Mouse (Mus musculus) yolk sac, embryonic 10.5 days (tissue): Measurements from ENCODE around the gene Pcna.
"Not testable (repeated sequence)": the region's sequence is repeated elsewhere in the genome, so short reads cannot be mapped to it uniquely, and the experiment has no call there.

ENCODE experiments used
- DNase-seq: peaks from one replicate; pipeline ENCODE4 v3.0.0-alpha.2; 2017; ENCODE audit warnings: low spot score

Gene Pcna

DNA sequence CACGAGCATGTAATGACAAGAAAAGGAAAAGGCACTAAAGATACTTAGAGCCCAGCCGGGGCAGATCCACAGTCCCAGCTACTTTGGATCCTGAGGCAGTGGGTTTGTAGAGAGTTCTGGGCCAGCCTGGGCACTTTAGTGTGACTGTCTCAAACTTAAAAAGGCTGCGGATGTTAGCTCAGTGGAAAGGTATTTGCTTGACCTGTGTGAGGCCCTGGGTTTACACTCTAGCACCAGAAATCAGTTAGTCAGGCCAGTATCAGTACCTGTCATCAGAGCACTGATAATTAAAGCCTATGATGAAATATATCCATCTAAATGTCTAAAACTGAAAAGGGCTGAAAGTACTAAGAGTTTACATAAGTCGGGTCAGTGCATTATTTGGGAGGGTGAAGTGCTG lies 23.1 kb upstream of the Pcna start:
- DNase-seq: no peak

GRCm38 (mm10) chr2:132275527-132275926 lies 22.4 kb upstream of the Pcna start:
- DNase-seq: no peak

DNA sequence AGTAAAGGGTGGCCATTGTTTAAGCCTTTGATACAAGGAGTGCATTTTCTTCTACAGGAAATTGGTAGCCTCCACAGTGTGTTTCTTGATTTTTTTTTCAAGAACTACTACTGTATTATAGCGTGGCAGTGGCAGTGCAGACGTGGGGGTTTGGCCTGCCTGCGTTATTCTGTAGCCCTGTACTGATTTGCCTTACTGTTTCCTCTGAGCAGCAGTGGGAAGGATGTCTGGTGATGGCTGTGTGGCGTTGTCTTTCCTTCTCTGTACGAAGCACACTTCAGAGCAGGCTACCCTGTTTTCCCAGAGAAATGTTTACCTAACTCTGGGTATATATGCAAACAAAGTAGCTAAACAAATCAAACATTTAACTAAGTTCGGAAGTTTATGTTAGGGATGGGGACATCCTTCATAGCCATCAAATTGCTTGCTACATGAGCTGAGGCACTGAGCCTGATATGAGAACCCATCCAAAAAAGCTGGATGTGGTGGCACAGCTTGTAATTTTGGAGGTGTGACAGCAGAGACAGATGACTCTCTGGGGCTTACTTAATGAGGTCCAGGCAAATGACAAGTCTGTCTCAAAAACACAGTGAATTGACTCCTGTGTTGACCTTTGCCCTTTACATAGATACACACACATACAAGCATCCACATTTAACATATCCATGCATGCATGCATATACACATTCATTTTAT lies 19.7 kb upstream of the Pcna start:
- DNase-seq: no peak

DNA sequence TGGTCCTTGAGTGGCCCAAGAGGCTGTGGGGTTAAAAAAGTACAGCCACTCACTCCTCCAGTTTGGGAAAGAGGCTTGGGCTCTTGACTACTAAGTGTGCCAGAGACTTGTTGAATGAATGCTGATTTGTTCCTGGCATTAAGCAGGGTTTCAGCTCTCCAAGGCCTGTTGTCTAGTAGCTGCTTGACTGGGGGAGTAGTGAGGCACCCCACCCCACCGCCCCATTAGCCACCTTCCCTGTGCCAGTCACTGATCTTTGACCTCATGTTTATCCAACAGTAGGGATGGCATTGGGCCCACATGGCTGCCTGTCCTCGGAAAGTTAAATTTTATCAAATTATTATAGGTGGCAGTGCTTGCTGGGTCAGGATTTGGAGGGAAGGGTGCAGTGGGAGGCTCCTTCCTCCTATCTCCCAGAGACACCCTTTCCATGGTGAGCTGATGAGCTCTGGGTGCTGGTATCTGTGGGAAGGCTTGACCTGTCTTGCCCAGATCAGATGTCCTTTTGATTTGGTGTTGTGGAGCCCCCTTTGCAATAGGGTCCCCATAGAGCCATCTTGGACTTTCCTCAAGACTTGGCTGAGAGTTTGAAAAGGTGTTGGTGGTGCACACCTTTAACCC lies 17.3 kb upstream of the Pcna start:
- no peak for DNase-seq

DNA sequence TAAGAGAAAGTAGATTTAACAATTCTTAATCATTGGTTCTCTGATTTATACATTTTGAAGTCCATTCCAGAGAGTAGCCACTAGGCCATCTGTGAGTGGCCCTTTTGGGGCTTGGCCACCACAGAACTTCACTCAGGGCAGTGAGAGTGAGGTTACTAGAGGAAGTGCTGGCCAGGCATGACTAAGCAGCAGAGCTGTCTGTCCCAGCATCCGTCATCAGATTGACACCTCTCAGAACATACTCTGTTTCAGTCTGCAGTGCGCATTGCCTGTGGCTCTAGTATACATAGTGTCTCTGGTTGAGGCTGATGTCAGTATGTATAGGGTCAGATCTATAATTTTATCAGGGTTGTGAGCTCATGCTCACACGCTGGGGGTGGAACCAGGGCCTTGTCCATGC lies 16.1 kb upstream of the Pcna start:
- no peak for DNase-seq

GRCm38 (mm10) chr2:132266086-132266485 lies 13.0 kb upstream of the Pcna start:
- DNase-seq: no peak

DNA sequence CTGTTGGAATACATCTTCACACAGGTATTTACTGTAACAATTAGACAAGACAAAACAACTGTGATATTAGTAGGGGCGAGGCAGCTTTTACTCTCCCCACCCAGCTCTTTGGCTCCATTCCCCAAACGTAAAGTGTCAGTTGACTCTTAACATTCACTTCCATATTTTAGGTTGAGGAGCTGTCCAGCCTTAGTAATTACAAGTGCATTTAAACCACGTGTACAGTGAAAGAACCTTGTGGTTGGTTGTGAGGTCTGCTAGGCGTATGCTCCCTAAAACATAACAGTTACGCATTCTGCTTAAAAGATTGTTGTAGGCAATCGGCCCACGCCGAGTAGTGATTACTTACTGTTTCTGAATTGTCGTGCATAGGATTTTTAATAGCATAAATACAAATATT lies 12.1 kb upstream of the Pcna start:
- DNase-seq: no peak

DNA sequence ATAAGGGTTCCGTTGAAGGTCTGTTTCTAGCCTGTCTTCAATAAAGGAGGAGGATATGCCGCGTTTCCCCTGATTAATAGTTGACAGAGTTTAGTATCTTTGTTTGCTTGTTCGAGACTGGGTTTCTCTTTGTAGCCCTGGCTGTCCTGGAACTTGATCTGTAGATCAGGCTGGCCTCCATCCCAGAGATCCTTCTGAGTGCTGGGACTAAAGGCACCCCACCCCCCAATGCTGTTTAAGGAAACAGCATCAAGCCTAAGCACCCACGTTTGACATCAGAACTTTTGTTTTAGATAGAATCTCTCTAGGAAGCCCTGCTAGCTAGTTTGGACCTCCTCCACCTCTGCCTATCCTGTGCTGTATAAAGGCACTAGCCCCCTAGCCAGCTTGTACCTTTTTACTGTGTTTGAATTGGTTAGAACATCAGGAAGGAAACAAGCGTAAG lies 11.2 kb upstream of the Pcna start:
- DNase-seq: no peak

DNA sequence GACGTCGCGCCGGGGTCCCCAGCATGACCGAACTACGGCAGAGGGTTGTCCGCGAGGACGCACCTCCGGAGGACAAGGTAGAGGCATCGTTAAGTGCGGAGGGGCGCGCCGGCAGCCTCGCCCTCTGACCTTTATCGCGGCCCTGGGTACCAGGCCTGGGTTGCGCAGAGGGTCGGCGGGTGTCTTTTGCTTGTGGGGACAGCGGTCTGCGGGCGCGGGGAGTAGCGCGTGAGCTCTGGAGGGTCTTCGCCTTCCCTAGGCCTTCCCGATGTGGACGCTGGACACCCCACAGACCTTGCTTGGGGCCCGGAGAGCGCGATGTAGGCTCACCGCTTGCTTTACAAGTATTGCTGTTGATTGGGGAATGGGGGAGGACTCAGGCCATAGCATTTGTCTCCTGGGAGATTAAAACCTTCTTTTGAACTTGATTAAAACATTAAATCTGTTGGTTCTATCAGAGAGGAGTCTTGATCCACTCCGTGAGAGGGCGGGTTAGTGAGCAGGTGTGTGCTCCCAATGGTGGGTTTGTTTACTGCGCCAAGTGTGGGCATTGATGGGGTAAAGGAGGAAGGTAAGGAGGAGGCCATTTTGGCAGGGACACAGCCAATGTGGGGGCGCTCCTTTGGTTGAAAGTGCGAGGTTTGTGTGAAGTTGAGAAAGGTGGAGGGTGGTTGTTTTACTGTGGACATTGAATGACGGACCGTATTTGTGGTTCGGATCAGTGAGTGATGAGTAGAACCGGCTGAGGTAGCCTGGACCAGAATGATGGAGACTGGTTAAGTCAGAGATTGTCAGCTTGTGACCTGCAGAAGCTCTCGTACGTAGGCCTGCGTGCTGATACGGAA lies 10.5 kb upstream of the Pcna start:
- peak; percentile 51 for DNase-seq

DNA sequence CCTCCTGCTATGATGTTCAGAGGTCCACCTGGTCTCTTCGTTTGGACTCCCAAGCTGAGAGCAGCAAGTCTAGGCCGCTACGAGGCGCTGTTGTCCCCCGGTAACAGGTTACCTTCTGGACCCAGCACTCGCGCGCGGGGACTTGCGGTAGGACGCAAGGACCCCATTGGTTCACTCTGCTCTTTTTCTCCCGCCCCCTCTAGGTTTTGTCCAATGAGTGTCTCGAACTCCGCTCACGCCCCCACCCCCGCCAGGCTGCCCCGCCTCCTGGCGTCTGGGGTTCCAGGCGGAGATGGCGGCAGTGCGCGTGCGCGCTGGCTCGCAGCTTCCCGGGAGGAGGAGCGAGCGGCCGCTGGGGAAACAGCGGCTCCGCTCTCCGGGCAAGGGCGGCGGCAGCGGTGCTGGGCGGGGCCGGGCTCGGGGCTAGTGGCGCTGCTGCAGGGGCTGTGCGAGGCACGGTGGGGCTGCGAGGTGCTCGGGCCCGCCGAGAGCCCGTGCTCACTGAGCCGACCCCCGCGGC lies 9.8 kb upstream of the Pcna start, which contains the start of gene Cds2:
TSS of gene Cds2 (plus strand) at position 270 of the 520 bp plus-strand sequence.
- DNase-seq: peak; percentile 99

DNA sequence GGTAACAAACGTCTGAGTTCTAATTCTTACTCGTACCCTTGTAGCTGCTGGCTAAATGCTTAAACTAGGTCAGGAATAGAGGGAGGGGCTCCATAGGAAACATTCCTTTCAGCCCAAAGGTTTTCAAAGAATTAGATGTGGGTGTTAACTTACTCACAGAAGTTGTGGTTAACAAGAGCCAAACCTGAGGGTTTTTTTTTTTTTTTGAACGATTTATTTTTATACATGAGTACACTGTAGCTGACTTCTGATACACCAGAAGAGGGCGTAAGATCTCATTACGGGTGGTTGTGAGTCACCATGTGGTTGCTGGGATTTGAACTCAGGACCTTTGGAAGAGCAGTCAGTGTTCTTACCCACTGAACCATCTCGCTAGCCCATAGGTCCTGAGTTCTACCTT lies 9.1 kb upstream of the Pcna start:
- no peak for DNase-seq

DNA sequence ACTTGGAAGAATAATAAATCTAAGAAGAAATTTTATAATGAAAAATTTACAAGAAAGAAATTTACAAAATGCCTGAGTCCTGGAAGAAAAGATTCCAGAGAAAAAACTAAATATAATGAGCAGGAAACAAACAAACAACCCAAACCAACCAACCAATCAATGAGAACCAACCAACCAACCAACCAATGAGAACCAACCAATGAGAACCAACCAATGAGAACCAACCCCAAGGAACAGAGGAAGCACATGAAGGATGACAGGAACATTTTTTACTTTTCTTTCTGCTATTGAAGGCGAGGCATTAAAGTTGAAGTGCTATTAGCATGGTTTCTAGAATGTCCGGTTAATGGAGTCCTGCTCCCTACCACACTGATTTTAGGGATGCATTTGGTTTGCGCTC lies 7.5 kb upstream of the Pcna start:
- DNase-seq: no peak

DNA sequence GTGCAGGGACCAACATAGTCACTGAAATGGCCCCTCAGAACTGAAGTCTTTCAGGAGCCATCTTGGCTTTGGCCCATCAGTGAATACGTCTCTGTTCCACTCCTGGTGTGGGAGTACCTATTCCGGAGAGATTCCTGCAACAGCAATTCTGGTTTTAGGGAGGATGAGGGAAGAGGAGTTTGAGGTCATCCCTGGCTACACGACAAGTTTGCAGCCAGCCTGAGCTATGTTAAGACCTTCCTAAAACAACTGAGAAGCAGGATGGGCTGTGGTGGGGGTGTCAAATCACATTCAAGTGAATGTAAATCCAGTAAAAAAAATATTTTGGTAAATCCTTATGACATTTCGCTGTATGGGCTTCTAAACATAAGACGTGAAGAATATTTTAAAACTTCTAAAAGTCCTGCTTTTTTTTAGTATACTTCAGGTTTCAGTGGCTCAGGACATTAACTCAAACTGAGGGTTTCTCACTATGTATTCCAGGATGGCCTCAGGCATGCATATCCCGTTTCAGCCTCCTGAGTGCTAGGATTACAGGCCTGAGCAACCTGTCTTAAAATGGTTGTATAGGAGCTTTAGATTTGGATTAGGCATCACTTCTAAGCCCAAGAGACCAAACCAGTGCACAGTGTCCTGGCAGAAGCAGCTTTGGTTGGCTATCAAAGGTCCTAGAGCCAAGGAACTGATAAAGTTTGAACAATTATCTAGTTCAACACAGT lies 4.4 kb upstream of the Pcna start:
- no peak for DNase-seq

- DNase-seq: no peak
Measured at GRCm38 (mm10) chr2:132253603-132254002, 489 bp upstream of the Pcna start.

GRCm38 (mm10) chr2:132251911-132252310 lies 1.2 kb downstream of the Pcna start:
- no peak for DNase-seq

DNA sequence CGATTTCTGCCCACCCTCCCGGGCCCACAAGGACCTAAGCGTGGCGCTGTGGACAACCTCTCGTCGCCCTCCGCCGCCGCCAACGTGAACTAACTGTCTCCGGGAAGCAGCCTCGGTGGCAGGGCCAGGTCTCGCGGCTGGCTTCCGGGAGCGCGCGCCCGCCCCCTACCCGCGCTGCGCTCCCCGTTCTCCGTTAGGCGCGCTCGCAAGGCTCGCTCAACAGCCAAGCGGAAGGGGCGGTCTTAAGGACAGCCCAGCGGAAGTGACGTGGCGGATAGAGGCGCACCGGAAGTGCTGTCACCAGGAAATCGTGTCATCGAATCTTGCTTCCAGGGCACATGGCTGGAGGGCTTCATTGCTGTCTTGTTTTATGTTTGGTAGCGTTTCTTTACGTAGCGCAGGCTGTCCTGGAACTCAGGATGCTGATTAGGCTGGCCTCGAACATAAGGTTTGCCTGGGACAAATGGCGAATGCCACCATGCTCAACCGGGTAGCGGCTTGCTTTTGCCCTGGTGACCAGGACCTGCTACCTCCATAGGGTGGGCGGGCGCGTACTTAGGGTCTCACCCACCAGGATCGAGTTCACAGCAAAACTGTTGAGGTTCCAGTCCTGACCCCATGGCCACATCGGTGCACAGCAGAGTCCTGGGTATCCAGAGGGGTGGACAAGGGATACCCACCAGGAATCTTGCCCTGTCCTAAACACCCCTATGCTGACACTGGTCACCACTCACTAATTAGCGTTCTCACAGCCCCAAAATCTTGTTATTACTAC lies 5.4 kb downstream of the Pcna start, which contains the start of gene Tmem230:
TSS of gene Tmem230 (minus strand) at position 269 of the 775 bp plus-strand sequence.
- DNase-seq: peak; percentile 92

- no peak for DNase-seq
Measured at GRCm38 (mm10) chr2:132243370-132243769, 9.7 kb downstream of the Pcna start.

DNA sequence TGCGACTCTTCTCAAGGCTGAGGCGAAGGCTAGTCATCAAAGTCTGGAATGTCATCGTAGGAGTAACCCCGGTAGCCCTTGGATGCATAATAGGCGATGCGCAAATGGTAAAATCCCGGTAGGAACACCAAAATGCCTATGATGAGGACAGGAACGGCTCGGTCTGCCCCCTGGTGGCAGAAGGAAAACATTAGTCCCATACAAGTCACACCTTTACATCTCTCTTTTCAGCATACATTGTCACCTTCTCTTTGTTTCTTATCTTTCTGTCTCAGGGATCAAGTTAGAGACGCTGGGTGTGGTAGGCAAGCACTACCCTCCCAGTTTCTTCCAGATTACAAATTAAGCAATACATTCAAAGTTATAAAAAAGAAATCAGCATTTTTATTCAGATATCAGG lies 12.7 kb downstream of the Pcna start:
- DNase-seq: not testable (repeated sequence)

DNA sequence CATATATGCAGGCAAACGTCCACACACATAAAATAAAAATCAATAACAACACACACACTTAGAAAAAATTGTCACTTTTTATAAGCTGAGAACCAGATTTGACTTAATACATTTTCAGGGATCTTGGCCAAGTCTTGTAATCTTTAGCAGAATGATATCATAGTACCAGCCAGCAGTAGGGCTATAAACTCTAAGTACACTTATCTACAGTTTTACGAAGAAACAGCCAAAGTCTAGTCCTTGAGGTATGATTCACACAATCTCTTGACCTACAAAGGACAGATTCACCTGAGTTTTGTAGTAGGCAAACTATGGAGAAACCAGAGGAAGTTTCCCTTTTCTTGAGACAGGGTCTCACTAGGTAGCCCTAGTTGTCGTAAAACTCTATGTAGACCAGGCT lies 13.7 kb downstream of the Pcna start:
- not testable (repeated sequence) for DNase-seq

GRCm38 (mm10) chr2:132235975-132236374 lies 17.1 kb downstream of the Pcna start:
- DNase-seq: no peak

DNA sequence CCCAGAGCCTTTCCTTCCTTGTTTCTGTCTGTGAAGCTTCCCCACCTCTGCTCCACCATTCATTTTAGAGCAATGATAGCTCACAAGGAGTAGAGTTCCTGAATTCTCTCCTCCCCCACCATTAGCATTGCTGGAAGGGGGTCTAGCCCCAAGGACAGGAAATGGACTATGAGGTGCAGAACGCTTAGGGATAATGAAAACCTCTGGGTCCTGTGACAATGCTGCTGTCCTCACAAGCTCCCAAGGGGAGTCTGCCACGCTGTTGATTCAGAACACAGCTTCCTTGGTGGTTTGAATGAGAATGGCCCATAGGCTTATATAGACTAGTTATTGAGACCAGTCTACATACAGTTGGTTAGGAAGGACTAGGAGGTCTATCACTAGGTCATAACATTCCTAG lies 17.8 kb downstream of the Pcna start:
- no peak for DNase-seq
